Mouse (Mus musculus) thymus, adult 2 months (tissue): Measurements from ENCODE around the gene Upp2.

Experiments
- CTCF ChIP-seq: fragments of 200-500 bp; IDR thresholded peaks from 2 replicates; pipeline ENCODE4 v1.5.1; 2012; ENCODE audit warnings: mild to moderate bottlenecking, control low read depth, low read length, moderate library complexity, borderline replicate concordance; ENCODE audit not compliant: control insufficient read depth, poor library complexity, insufficient read depth; ENCODE audit errors: extremely low read depth
- POLR2A ChIP-seq: fragments of 200-500 bp; IDR thresholded peaks from 2 replicates; pipeline ENCODE4 v1.6.1; 2012; ENCODE audit warnings: mild to moderate bottlenecking, low read length, control low read depth, moderate library complexity; ENCODE audit not compliant: control insufficient read depth, poor library complexity, insufficient read depth; ENCODE audit errors: extremely low read depth

DNA sequence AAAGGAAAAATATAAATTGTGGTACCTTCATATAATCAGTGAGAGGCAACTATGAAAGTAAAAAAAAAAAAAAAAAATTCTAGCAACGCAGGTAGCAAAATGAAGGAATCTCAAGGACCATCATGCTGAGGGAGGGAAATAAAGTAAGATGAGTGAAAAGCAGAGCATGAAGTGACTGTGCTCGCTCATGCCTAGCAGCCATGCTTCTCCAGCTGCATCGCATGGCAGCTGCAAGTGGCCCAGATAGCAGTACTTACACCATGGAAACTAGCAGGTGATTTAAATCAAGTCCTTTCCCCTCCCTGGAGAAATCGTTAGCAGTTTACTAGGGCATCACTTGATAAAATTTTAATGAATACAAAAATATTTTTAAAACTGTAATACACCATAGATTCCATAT lies 34.3 kb downstream of the Upp2 start:
- TF ChIP-seq CTCF (no peak), POLR2A (no peak)
